Mouse (Mus musculus): ENCODE results near the gene Ckmt2. TPM values are rescaled to one million over a fixed set of nuclear protein-coding genes. Genes with fewer than 3 reads are reported as not detected.

The Ckmt2 gene
- polyA plus RNA-seq, 1 experiment from 2014 or later: 32.2 TPM

Other genes starting within 250 kb of the Ckmt2 start
- 0.30 TPM in 1 of 2 replicates, not detected in the other for gene Acot12, start 135.4 kb downstream of the Ckmt2 start, polyA plus RNA-seq (2014; fragmentation: Nextera tagmentation; extraction: Ambion mirVana)
- gene Zcchc9, start 69.2 kb downstream of the Ckmt2 start, polyA plus RNA-seq (2014; fragmentation: Nextera tagmentation; extraction: Ambion mirVana): 23.6 and 26.3 TPM in 2 replicates